Mouse (Mus musculus): ENCODE results near the gene Trhr2.

DNA sequence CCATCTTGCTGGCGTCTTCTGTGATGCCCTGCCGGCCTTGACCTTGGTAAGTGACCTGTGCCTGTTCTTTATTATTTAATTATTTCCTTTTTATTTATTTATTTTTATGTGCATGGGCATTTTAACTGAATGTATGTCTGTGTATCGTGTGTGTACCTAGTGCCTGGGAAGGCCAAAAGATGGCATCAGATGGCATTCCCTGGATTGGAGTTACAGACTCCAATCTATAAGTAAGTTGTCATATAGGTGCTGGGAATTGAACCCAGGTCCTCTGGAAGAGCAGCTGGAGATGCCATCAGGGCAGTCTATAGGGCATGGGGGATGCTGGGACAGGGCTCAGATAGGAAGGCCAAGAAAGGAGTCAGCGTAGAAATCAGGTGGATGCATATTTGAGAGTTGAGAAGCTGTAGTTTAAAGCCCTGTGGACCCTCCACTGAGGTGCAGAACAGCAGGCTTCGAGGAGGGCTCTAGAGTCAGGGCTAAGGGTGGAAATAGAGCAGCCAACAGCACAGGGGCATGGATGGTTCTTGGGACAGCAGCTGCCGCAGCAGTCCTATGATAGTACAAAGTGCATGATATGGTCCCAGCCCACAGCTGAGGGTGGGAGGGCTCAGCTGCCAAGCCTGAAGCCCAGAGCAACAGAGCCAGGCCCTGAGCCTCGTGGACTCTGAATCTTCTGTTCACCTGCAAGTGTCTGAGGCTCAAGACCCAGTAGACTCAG, at the start of gene Trhr2:
- TF ChIP-seq CTCF (IDR thresholded peaks at IDR 0.05; ENCODE audit: insufficient read depth, low read depth, low read length), result no peak
- TF ChIP-seq POLR2A (IDR thresholded peaks at IDR 0.05; ENCODE audit: insufficient read depth, low read depth, low read length), result no peak

Measured in olfactory bulb, adult 2 months (tissue).